Mouse (Mus musculus) adrenal gland, adult 8-10 months (tissue): ENCODE results near the gene Ccl6. TPM values are rescaled to one million over a fixed set of nuclear protein-coding genes. Genes with fewer than 3 reads are reported as not detected.

Experiments used
- DNase-seq: peaks from one replicate; pipeline ENCODE4 v3.0.0; 2022
- total RNA-seq, 4 experiments: library from RNA; stranded (reverse); gene quantifications; 2 replicates each; pipeline ENCODE4 v1.2.4; 2022

Ccl6 gene
- 10 to 100 TPM; 11.5 to 22.0 (median 14.3) TPM for total RNA-seq

DNA sequence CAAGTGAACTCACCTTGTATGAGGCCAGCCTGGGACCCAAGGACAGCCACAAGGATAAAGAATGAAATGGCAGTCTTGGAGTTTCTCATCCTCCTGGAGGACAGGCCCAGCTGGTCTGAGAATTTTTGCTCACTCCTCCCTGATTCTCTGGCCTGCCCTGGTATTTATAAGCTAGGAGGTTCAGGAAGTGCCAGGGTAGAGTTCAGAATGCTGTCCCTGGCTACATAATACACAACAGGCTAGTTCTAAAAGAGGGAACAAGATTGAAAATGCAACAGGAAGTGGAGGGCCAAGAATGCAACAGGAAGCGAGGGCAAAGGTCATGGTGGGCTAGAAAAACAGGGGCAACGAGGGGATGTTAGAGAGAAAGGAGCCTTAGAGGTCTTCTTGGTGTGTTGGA lies at the start of gene Ccl6:
Gene Ccl6, minus strand, starts transcription at position 235 of the 400 bp plus-strand sequence.
- DNase-seq = no peak

DNA sequence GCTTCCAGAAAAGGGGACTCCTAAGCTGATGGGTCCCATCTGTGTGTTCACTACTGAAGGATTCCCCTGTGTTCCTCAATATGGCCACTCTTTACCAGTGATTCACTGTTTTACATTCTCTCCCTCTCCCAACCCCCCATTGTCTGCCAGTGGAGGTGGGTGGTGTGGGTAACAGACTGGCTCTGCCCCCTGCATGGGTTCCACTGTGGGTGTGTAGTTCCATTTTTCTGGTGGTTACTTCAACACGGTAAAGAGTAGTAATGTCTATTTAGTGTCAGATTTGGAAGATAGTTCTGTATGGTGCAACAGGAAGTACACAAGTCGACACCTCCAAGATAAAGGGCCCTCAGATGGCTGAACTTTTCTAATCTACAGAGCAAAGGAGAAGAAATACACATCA lies 48.3 kb upstream of the Ccl6 start:
- DNase-seq = no peak

DNA sequence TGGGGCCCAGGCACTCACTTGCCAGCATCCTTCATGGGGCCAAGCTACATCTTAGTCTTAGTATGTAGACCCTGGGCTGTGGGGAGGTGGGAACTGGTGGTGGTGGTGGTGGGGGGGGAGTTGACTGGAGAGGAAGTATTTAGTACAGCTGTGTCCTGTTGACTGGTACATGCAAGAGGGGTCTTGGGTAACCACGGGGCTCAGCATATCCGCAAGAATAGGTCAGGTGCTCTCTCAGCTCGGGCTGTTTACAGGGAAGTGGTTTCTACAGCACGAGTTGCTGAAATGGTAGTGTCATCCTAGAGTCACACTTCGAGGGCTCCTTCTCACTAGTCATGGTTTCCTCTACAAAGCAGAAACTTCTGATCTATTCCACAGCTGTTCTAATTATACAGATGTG lies 47.3 kb upstream of the Ccl6 start:
- DNase-seq = no peak

DNA sequence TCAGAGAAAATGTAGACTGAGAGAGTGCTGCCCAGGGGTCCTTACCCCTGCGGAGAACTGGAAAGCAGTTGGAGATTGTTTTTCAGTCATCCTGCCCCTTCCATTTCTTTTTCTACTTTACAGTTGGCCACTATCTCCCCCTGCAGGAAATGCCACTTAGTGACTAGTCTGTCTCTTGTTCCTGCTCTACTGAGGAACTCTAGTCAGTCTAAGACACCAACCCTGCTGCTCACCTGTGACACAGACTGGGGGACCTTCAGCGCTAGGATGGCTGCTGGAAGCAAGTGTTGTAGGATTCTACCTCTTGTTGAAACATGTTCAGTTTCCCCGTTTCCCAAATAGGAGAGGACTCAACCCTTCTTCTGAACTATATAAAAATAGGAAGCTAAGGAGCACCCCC lies 46.6 kb upstream of the Ccl6 start:
- DNase-seq = no peak

DNA sequence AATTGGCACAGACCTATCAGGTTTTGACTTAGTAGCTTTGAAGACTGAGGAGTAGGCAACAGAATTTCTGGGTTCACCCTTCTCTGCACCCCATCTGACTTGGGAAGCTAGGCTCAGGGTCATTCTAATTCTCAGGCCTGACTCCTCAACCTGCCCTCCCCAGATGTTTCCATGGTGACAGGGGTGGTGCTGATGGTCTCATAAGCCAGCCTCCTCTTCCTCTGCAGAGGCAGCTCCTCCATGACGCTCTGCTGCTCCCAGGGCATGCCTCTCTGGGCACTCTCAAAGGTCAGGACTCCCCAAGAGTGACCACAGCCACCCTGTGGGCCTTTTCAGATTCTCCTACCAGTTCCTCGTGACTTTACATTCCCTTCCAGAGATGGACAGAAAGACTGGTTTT lies 46.0 kb upstream of the Ccl6 start:
- no peak for DNase-seq

DNA sequence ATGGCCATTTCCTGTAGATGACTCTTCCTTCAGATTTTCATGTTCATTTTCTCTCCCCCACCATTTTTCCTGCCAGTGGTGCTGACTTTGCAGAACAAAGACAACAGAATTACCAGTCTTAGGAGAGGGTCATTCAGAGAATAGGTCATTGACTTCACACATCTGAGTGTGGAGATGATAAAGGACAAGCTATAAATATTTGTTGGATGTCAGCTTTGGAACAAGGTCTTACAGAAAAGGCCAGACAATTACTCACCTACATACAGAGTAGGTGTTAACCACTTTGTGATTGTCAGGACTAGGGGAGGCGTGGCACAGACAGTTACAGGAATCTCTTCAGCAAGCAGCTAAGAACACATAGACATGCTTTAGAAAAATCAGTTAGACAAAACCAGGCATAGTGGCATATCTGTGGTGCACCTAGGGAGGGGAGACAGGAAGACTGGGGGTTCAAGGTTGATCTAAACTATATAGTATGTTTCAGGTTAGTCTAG lies 43.9 kb upstream of the Ccl6 start:
- DNase-seq = no peak

DNA sequence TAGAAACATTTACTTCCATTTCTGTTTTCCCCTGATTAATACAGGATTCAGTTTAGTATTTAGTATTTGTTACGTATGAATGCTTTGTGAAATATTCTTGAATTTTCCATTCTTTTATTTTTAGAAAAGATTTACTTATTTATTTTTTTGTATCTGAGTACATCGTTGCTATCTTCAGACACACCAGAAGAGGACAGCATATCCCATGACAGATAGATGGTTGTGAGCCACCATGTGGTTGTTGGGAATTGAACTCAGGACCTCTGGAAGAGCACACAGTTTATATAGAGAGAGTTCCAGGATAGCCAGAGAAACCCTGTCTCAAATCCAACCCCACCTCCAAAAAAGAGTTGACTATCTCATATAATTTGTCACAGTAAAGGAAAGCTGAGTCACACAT lies 42.0 kb upstream of the Ccl6 start:
- no peak for DNase-seq

DNA sequence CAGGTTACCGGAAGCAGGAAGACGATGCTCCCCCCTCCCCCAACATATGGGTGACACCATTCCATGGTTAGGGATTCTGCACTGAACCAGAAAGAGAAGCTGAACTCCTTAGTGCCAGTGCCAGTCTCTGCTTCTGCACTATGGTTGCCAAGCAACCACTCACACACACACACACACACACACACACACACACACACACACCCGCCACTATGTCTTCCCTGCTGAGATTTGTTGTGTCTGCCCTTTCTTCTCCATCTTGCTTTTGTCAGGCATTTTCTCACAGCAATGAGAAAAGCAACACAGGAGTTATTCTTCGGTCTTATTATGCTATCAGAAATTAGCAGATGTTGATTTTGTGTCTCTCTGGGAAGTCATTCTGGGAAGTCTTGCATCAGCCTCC lies 41.5 kb upstream of the Ccl6 start:
- DNase-seq = no peak

DNA sequence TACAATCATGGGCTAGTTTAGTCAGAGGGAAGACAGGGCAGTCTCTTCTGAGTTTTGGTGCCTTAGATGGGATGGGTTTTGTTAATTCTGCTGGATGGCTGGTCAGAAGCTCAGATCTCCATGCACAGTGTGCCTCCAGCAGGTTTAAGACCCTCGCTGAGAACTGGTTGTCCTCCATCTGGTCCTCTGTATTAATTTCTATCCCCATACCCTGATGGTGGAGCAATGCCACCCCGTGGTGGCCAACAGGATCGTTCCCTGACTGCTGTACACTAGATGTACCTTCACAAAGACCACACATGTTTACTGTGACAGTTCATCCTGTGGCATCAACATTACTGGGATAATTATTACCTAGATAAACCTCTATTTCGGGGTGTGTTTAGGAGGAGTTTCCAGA lies 39.9 kb upstream of the Ccl6 start:
- DNase-seq = no peak

DNA sequence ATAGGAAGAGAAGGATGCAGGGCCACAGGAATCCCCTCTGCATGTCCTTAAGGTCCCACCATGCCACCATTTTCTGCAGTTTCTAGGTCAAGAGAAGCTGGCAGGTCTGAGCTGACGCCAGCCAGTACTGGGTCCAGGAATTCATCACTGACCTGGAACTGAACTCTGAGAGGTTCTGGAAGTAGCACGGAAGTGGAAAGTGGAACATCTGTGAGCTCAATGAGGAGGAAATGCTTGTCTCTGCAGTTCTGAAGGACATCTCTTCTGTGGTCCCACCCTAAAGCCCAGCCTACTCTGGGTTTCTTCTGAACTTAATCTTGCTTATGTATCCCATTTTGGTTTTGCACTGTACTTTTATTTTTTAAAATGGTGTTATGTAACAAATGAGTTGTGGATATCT lies 38.2 kb upstream of the Ccl6 start:
- DNase-seq = no peak

DNA sequence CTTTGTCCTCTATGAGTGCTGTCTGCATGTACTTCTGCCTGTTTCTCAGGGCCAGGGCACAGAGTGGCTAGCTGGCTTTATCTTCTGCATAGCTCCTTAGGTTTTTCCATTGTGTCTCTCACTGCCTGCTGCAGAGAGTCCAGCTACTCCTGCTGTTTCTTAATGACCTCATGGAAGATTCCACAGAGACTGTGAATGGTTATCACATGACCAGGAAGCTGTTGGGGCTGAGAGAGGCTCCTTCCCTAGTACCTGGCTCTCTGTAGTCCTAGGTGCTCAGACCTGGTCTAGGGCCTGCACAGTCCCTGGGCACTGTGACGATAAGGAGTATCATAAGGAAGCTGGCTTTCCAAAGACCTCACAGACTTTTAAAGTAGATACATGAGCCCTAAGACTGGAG lies 37.7 kb upstream of the Ccl6 start:
- no peak for DNase-seq

DNA sequence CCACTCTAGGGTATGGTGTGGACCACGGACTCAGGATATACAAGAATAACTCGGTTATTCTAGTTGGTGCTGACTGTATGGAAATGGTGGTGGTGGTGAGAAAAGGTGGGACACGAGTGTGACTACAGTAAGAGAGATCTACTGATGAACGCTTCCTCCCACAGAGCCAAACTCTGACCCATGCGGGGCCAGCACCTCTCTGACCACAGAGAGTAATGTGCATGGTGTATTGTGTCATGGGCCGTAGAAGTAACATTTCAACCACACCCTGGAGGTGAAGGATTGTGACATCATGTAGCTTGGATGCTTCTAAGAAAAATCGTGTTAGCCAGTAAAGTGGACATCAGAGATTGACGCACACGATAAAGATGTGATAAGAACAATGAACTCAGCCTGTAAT lies 35.9 kb upstream of the Ccl6 start:
- DNase-seq = no peak

DNA sequence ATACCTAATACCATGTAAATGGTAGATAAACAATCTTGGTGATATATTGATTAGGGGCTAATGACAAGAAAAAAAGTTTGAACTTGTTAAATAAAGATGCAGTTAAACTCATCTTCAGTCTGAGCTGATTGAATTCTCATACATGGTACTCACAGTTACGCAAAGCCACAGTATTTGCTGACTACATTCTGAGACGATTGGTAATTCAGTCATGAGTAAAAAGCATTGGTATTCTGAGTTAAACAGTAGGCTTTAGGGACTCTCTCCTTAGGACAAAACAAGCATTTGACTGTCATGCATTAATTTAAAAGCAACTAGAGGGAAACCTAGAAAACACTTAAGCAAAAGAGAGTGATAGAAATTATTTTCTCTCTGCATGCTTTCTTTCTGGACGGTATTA lies 30.7 kb upstream of the Ccl6 start:
- no peak for DNase-seq

DNA sequence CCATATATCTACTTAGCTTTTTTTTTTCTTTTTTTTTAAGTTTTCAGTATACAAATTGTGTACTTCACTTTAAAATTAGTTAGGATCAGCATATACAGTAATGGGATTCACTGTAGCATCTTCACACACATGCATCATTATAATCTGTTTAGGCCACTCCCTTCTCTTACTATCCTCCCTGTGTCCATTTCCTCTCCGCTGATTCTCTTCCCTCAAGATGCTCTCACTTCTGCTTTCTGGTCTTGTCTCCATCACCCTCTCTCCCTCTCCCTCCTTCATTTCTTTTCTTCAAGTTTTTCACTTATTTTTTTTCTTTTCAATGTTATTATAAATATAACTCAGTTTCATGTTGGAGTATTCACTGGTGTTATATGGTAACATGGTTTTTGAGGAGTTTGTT lies 26.1 kb upstream of the Ccl6 start:
- DNase-seq = no peak

DNA sequence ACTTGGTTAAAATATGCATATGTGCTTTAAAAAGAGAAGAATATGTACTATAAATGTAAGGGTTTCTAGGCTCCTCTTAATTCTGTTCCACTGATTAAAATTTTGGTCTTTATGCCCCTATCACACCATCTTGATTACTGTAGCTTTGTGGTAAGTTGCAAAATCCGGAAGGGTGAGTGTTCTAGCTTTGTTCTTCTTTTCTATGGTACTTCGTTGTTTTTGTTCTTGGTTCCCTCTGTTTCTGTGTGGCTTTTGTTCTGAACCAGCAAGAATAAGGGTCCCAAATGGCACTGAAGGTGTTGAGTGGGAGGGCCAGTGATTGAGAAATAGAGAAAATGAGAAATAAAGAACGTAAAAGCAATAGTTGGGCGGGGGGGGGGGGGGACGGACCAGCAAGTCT lies 25.4 kb upstream of the Ccl6 start:
- no peak for DNase-seq

DNA sequence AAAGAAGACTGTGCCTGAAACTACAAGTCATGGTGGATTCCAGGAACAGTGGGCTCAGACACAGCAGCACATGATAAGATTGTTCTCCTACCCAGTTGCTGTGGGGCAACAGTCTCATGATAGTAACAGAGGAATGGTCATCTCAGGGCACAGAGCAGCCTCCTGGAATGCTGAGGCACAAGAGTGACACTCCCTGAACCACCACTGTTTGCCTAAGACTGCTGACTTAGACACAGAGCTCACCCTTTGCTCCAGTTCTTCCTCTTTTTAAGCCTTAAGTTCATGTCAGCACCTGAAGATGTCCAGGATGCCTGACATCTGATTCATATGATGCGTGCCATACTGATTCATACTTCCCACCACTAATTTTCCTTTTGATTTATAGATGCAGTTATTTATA lies 23.7 kb upstream of the Ccl6 start:
- no peak for DNase-seq

DNA sequence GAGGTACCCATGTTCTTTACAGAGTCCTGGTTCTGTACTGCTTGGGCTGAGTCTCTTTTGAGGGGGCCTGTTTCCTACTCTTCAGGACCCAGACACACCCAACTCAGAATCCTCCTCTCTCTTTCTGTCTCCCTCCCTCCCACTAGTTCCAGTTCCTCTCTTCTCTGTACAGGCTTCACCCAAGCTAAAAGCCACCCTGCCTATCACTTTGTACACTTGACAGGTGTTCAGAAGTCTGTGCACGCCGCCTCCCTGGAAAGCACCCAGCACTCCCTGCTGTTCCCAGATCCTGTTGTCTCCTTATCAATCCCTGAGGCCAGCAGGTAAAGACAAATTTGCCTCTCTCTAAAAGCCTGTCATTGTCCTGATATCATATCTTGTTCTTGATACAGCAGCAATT lies 18.0 kb upstream of the Ccl6 start:
- DNase-seq = no peak

DNA sequence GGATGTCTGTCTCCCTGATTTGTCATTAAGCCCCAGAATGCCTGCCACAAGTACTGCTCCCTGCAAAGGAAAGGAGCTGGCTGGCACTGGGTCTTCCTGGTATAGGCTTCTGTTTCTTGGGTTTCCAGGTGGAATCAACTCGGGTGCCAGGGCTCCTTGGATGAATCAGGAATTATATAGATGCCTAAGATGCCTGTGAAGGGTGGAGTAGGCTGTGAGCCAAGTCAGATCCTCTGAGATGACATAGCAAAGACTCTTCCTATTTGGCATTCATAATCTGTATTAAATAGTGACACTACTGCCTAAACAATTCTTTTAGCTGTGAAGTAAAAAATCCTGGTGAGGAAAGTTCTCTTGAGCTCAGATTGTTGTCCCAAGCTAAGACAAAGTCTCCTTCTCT lies 13.5 kb upstream of the Ccl6 start:
- no peak for DNase-seq

DNA sequence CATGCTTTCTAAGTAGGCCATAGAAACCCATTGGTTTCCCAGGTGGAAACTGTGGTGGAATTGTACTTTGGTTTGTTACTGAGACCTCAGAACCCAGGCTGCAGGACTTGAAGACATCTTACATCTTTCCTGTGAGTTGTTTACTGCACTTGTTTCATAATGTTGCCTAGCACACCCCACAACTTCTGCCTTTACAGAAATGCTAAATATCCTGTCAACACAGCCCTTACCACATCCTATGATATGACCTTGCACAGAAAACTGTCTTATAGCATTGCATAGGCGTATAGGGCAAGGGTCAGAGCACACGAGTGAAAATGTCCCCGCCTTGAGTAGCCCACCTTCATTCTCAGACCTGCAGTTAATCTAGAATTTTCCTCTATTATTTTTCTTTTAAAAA lies 12.6 kb upstream of the Ccl6 start:
- no peak for DNase-seq

DNA sequence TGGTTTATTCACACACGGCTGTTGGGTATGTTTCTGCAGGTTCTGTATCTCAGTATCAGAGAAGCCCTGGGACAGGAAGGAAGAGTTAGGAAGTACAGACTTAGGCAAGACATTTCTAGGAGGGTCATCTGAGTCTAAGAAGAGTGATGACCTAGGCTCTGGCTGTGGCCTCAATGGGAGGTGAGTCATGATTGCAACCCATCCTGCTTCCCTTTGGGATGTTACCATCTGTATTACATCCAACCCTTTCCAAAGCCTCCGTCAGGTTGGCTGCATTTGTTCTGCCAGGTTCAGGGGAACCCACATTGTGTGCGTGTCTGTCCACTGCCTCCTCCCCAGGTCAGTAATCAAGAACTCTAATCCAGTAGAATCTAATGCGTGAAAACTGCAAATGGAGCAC lies 11.8 kb upstream of the Ccl6 start:
- DNase-seq = no peak

DNA sequence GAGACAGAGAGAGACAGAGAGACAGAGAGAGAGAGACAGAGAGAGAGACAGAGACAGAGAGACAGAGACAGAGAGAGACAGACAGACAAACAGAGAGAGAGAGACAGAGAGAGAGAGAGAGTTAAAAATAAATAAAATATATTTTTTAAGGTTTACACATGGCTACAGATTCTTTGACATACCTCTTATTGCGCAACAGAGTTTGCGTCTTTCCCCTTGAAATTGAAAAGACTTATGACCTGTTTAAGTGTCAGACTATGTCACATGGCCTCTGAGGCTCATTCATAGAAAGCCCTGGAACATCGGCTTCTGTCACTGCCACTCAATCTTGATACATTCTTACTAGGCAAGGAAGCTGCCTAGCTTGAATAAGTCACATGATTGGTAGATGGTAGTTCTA lies 10.5 kb upstream of the Ccl6 start:
- no peak for DNase-seq

DNA sequence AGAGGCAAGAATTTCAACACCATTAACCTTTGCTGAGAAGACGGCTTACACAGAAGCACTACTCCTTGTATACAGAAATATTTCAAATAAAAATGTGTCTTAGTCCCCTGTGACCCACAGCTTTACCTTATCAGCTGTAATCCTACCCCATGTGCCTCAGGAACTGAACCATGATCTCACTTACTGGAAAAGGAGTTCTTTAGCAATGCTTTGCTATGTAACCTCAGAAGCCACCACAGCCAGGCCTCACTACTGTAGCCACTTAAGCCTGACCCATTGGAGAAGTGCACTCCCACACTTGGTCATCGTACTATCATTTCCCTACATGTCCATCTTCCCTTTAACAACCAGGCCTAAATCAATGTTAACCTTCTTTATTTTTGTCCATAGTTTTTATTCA lies 7.7 kb upstream of the Ccl6 start:
- DNase-seq = no peak

DNA sequence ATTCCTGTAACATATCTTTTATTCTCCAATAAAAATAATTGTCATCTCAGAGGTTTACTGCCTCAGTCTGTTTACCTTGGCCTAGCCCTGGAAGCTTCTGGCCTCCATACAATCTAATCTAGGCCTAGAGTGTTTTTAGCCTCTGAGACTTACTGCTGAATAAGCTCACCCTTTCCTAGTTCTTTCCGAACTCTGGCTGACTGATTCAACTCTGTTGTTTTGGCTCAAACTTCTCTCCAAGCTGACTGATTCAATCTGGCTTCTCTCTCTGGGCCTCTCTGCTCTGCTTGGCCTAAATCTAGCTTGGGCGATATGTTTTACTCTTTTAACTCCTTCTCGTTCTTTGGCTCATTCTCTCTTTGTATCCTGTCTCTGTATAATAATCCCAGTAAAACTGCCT lies 6.1 kb upstream of the Ccl6 start:
- no peak for DNase-seq

DNA sequence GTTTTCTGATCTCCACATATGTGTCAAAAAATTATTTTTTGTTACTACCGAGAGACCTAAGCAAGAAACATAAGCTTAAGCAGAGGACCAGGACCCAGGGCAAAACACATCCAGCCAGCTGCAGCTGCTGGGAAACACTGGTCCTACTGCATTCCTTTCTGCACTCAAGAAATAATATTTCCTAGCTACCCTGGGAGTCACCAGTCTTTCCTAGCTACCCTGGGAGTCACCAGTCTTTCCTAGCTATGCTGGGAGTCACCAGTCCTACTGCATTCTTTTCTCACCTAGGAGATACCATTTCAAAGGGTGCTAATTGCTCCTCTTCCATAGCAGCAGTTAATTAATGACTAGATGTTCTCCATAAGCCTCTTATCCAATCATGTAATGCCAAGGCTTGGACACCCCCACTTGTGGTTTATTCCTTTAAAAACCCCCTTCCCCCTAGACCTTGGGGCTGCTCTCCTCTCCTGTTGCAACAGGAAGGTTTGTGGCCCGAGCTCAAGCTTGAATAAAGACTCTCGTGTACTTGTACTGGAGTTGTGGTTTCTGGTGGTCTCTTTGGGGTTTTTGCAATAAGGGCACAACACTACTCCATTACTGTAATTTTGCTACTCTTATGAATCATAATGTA lies 5.4 kb upstream of the Ccl6 start:
- DNase-seq = no peak

DNA sequence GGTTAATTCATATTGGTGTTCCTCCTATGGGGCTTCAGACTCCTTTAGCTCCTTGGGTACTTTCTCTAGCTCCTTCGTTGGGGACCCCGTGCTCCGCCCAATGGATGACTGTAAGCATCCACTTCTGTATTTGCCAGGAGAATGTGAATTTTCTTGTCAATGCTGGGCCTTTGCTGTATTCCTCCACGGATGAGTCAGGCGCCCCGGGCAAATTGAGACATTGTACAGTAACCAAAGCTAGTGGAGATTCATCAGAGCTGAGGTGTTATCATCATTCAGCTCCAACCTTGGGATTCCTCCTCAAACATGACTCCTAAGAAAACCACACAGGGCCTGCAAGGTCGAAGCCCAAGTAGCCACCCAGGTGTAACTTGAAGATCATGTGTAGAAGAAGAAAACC lies 4.9 kb upstream of the Ccl6 start:
- no peak for DNase-seq
